Mouse (Mus musculus): ENCODE measurements around the gene Tmem88. TPM values are rescaled to one million over a fixed set of nuclear protein-coding genes. Genes with fewer than 3 reads are reported as not detected.

Gene Tmem88
- polyA plus RNA-seq, 1 experiment from 2014 or later = 46.7 TPM

- no peak overlapping the region for H3K9ac ChIP-seq (ENCODE audit: low read length)
- no peaks in the 10 kb centered on the region for H3K36me3 ChIP-seq (ENCODE audit: control insufficient read depth, insufficient read depth, low read length)
- H3K27me3 ChIP-seq (ENCODE audit: control insufficient read depth, insufficient read depth, low read length) = no peaks in the 10 kb centered on the region
- no peak overlapping the region for H3K27ac ChIP-seq (replicated peaks in 1 of 2; ENCODE audit: control insufficient read depth in 1 of 2, insufficient read depth in 1 of 2, low read depth in 2 of 2, low read length in 2 of 2)
- 79% methylated on average over 6 of the region's 6 CpGs for WGBS
- peaks cover 7 to 16% of the 10 kb centered on the region in 2 experiments; a peak in 2 of 4 replicates for H3K4me1 ChIP-seq (ENCODE audit: control insufficient read depth in 2 of 2, insufficient read depth in 2 of 2, low read length in 2 of 2)
- no peaks in the 10 kb centered on the region for H3K9me3 ChIP-seq (ENCODE audit: control insufficient read depth, low read length)
- no peak overlapping the region for H3K4me3 ChIP-seq (ENCODE audit: control insufficient read depth in 1 of 2, insufficient read depth in 1 of 2, low read depth in 1 of 2, low read length in 2 of 2)
- no peak for ATAC-seq (ENCODE audit: insufficient number of reproducible peaks, insufficient read depth, low FRiP score, low read depth)
- H3K4me2 ChIP-seq (ENCODE audit: low read length) = no peak overlapping the region
Measured at GRCm38 (mm10) chr11:69384979-69385378, 13.1 kb downstream of the Tmem88 start.

GRCm38 (mm10) chr11:69382478-69383105 is 15.4 kb downstream of the Tmem88 start:
- no peak for ATAC-seq (ENCODE audit: insufficient number of reproducible peaks, insufficient read depth, low FRiP score, low read depth)
- Histone ChIP-seq H3K4me3 (ENCODE audit: control insufficient read depth in 1 of 2, insufficient read depth in 1 of 2, low read depth in 1 of 2, low read length in 2 of 2) (no peak overlapping the region), H3K4me2 (ENCODE audit: low read length) (no peak overlapping the region), H3K9ac (ENCODE audit: low read length) (no peak overlapping the region), H3K36me3 (ENCODE audit: control insufficient read depth, insufficient read depth, low read length) (no peaks in the 10 kb centered on the region), H3K9me3 (ENCODE audit: control insufficient read depth, low read length) (no peaks in the 10 kb centered on the region), H3K27ac (replicated peaks in 1 of 2; ENCODE audit: control insufficient read depth in 1 of 2, insufficient read depth in 1 of 2, low read depth in 2 of 2, low read length in 2 of 2) (no peak overlapping the region), H3K4me1 (ENCODE audit: control insufficient read depth in 2 of 2, insufficient read depth in 2 of 2, low read length in 2 of 2) (peaks cover 7 to 16% of the 10 kb centered on the region in 2 experiments; a peak in 2 of 4 replicates), H3K27me3 (ENCODE audit: control insufficient read depth, insufficient read depth, low read length) (no peaks in the 10 kb centered on the region)
- WGBS = 44% methylated on average over 10 of the region's 10 CpGs

- whole genome bisulfite sequencing = 67% methylated on average over 6 of the region's 6 CpGs
- Histone ChIP-seq H3K27ac (replicated peaks in 1 of 2; ENCODE audit: control insufficient read depth in 1 of 2, insufficient read depth in 1 of 2, low read depth in 2 of 2, low read length in 2 of 2) (no peak overlapping the region), H3K4me2 (ENCODE audit: low read length) (no peak overlapping the region), H3K27me3 (ENCODE audit: control insufficient read depth, insufficient read depth, low read length) (no peaks in the 10 kb centered on the region), H3K4me1 (ENCODE audit: control insufficient read depth in 2 of 2, insufficient read depth in 2 of 2, low read length in 2 of 2) (peaks cover 7 to 16% of the 10 kb centered on the region in 2 experiments; a peak in 2 of 4 replicates), H3K4me3 (ENCODE audit: control insufficient read depth in 1 of 2, insufficient read depth in 1 of 2, low read depth in 1 of 2, low read length in 2 of 2) (no peak overlapping the region), H3K9ac (ENCODE audit: low read length) (no peak overlapping the region), H3K36me3 (ENCODE audit: control insufficient read depth, insufficient read depth, low read length) (0 out of 2 replicates have a peak, but pooled peaks cover 4% of the 10 kb centered on the region), H3K9me3 (ENCODE audit: control insufficient read depth, low read length) (no peaks in the 10 kb centered on the region)
- no peak for ATAC-seq (ENCODE audit: insufficient number of reproducible peaks, insufficient read depth, low FRiP score, low read depth)
Measured at GRCm38 (mm10) chr11:69381356-69381755, 16.7 kb downstream of the Tmem88 start.

- Histone ChIP-seq H3K27me3 (ENCODE audit: control insufficient read depth, insufficient read depth, low read length) (no peaks in the 10 kb centered on the region), H3K27ac (replicated peaks in 1 of 2; ENCODE audit: control insufficient read depth in 1 of 2, insufficient read depth in 1 of 2, low read depth in 2 of 2, low read length in 2 of 2) (no peak overlapping the region), H3K4me3 (ENCODE audit: control insufficient read depth in 1 of 2, insufficient read depth in 1 of 2, low read depth in 1 of 2, low read length in 2 of 2) (no peak overlapping the region), H3K9ac (ENCODE audit: low read length) (no peak overlapping the region), H3K9me3 (ENCODE audit: control insufficient read depth, low read length) (no peaks in the 10 kb centered on the region), H3K4me1 (ENCODE audit: control insufficient read depth in 2 of 2, insufficient read depth in 2 of 2, low read length in 2 of 2) (peaks cover 7 to 16% of the 10 kb centered on the region in 2 experiments; a peak in 2 of 4 replicates), H3K36me3 (ENCODE audit: control insufficient read depth, insufficient read depth, low read length) (0 out of 2 replicates have a peak, but pooled peaks cover 11% of the 10 kb centered on the region), H3K4me2 (ENCODE audit: low read length) (no peak overlapping the region)
- WGBS = 69% methylated on average over 3 of the region's 3 CpGs
- no peak for ATAC-seq (ENCODE audit: insufficient number of reproducible peaks, insufficient read depth, low FRiP score, low read depth)
Measured at GRCm38 (mm10) chr11:69379600-69379999, 18.4 kb downstream of the Tmem88 start.

GRCm38 (mm10) chr11:69377766-69378165 is 20.3 kb downstream of the Tmem88 start:
- H3K27ac ChIP-seq (replicated peaks in 1 of 2; ENCODE audit: control insufficient read depth in 1 of 2, insufficient read depth in 1 of 2, low read depth in 2 of 2, low read length in 2 of 2) = no peak overlapping the region
- no peak for ATAC-seq (ENCODE audit: insufficient number of reproducible peaks, insufficient read depth, low FRiP score, low read depth)
- H3K9ac ChIP-seq (ENCODE audit: low read length) = no peak overlapping the region
- peaks cover 21% of the 10 kb centered on the region; the same call in 1 of the 2 replicates for H3K36me3 ChIP-seq (ENCODE audit: control insufficient read depth, insufficient read depth, low read length)
- peaks cover 4 to 16% of the 10 kb centered on the region in 2 experiments; a peak in 2 of 4 replicates for H3K4me1 ChIP-seq (ENCODE audit: control insufficient read depth in 2 of 2, insufficient read depth in 2 of 2, low read length in 2 of 2)
- H3K4me2 ChIP-seq (ENCODE audit: low read length) = no peak overlapping the region
- 59% methylated on average over 3 of the region's 3 CpGs for WGBS
- H3K9me3 ChIP-seq (ENCODE audit: control insufficient read depth, low read length) = no peaks in the 10 kb centered on the region
- no peak overlapping the region for H3K4me3 ChIP-seq (ENCODE audit: control insufficient read depth in 1 of 2, insufficient read depth in 1 of 2, low read depth in 1 of 2, low read length in 2 of 2)
- no peaks in the 10 kb centered on the region for H3K27me3 ChIP-seq (ENCODE audit: control insufficient read depth, insufficient read depth, low read length)

- Histone ChIP-seq H3K27ac (replicated peaks in 1 of 2; ENCODE audit: control insufficient read depth in 1 of 2, insufficient read depth in 1 of 2, low read depth in 2 of 2, low read length in 2 of 2) (no peak overlapping the region), H3K9ac (ENCODE audit: low read length) (no peak overlapping the region), H3K4me1 (ENCODE audit: control insufficient read depth in 2 of 2, insufficient read depth in 2 of 2, low read length in 2 of 2) (peaks cover 12 to 25% of the 10 kb centered on the region in 2 experiments), H3K27me3 (ENCODE audit: control insufficient read depth, insufficient read depth, low read length) (no peaks in the 10 kb centered on the region), H3K4me3 (ENCODE audit: control insufficient read depth in 1 of 2, insufficient read depth in 1 of 2, low read depth in 1 of 2, low read length in 2 of 2) (no peak overlapping the region), H3K36me3 (ENCODE audit: control insufficient read depth, insufficient read depth, low read length) (peaks cover 21% of the 10 kb centered on the region; the same call in 1 of the 2 replicates), H3K9me3 (ENCODE audit: control insufficient read depth, low read length) (no peaks in the 10 kb centered on the region), H3K4me2 (ENCODE audit: low read length) (no peak overlapping the region)
- WGBS = 84% methylated on average over 4 of the region's 4 CpGs
- no peak for ATAC-seq (ENCODE audit: insufficient number of reproducible peaks, insufficient read depth, low FRiP score, low read depth)
Measured at GRCm38 (mm10) chr11:69375646-69376045, 22.4 kb downstream of the Tmem88 start.

GRCm38 (mm10) chr11:69373223-69373965 is 24.6 kb downstream of the Tmem88 start:
- Histone ChIP-seq H3K9me3 (ENCODE audit: control insufficient read depth, low read length) (no peaks in the 10 kb centered on the region), H3K9ac (ENCODE audit: low read length) (no peak overlapping the region), H3K4me3 (ENCODE audit: control insufficient read depth in 1 of 2, insufficient read depth in 1 of 2, low read depth in 1 of 2, low read length in 2 of 2) (no peak overlapping the region), H3K4me1 (ENCODE audit: control insufficient read depth in 2 of 2, insufficient read depth in 2 of 2, low read length in 2 of 2) (peaks cover 11 to 31% of the 10 kb centered on the region in 2 experiments), H3K36me3 (ENCODE audit: control insufficient read depth, insufficient read depth, low read length) (peaks cover 21% of the 10 kb centered on the region; the same call in 1 of the 2 replicates), H3K27me3 (ENCODE audit: control insufficient read depth, insufficient read depth, low read length) (no peaks in the 10 kb centered on the region), H3K4me2 (ENCODE audit: low read length) (no peak overlapping the region), H3K27ac (replicated peaks in 1 of 2; ENCODE audit: control insufficient read depth in 1 of 2, insufficient read depth in 1 of 2, low read depth in 2 of 2, low read length in 2 of 2) (no peak overlapping the region)
- ATAC-seq (ENCODE audit: insufficient number of reproducible peaks, insufficient read depth, low FRiP score, low read depth) = no peak
- WGBS = 90% methylated on average over 16 of the region's 16 CpGs
